Mouse (Mus musculus) CD4-positive helper T cell, adult 2 months (primary cell): ENCODE data around the gene Rbm42.
A peak's percentile ranks its signal among the peaks of the same experiment; 100 is the strongest.

Experiments used
- DNase-seq: peaks from one replicate; pipeline ENCODE4 v3.0.0-alpha.2; 2012; ENCODE audit warnings: low read depth, missing footprints, low spot score

The Rbm42 gene

DNA sequence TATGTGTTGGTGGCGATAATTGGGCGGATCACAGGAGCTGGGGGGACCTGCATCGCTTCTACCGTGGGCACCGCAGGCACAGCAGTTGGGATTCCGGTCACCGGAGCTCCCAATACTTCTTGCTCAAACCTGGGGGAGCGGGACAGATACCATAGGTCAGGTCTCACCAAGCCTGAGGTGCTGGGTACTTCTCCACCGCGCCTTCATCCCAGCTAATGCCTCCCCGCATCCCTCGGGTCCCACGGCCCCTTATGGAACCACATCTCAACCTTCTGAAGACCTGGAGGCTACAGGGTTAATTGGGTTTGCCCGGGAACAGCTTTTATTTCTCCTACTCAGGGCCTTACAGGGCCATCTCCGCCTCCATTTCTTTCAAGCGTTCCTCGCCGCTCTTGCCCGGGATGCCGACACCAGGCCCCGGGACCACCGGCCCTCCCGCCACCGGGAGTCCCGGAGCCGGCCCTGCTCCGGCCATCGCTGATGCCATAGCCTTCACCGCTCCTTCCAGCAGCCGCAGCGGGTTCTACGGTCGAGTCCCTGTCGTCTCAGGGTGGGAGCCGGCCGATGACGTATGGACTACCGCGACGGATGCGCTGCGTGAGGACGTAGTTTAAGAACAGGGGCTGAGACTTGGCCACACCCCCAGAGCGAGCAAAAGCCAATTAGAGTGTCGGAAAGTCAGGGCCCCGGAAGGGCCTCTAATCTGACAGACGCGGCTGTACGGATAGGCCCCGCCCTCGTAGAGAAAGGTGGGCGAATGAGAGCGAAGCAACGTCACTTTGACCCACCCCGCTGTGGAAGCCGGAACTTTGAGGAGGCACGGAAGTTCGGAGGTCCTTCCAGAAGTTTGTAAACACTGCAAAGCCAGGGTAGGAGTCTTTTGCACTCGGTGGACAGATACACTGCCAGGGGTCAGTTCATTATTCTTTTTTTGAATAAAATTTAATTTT is at the start of gene Rbm42:
Gene Rbm42 (minus strand): TSS at position 727 of the 950 bp plus-strand sequence.
- peak; percentile 99 for DNase-seq

DNA sequence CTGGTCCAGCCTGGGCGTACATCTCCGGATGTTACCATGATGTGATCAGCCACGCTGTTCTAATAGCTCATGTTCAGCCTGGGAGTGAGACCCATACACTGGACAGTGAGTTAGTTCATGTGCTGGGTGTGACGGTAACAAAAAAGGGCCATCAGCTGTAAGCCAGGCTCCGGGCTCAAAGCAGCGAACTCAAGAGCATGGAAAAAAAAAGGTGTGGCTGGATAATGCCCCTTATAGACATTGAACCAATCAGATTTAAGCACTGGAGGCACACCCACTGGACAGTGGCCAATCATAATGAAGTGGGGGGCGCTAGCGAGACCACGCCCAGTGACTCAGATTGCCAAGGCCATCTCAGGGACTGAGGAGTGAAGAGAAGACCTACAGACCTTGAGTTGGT is 48.5 kb upstream of the Rbm42 start, which contains the start of gene 2200002J24Rik:
Gene 2200002J24Rik (plus strand): TSS at position 338 of the 400 bp plus-strand sequence.
- DNase-seq, result no peak

DNA sequence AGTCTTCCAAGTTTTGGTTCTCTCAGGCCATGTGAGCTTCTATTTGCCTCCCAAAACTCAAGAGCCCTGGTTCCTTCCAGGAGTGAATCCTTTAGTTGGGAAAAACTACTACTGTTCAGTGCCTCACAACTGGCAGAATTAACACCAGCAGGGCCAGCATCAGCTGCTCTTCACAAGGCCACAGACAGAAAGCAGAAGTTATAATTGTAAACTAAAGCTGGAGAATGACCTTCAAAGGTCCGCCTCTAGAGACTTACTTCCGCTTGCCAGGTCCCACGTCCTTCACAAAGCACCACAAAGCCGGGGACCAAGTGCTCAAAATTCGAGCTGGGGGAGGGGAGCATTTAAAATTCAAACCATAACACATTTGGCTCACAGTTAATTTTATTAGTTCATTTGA is 48.0 kb upstream of the Rbm42 start:
- DNase-seq, result no peak

DNA sequence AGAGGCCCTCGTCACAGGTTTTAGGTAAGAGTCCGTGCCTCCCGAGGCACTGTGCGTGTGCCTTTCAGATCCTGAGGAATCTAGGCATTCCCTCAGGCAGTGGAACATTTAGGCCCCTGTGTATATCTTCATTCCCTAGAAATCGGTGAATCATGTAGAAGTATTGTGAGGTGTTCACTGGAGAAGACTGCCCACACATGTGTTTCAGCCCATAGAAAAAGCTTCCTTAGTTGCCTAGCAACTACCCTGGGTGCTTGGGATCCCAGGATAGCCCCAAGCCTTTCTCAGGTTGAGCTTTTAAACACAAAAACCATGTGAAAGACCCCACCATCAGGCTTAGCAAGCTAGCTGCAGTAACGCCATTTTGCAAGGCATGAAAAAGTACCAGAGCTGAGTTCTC is 38.2 kb upstream of the Rbm42 start:
- DNase-seq, result no peak

DNA sequence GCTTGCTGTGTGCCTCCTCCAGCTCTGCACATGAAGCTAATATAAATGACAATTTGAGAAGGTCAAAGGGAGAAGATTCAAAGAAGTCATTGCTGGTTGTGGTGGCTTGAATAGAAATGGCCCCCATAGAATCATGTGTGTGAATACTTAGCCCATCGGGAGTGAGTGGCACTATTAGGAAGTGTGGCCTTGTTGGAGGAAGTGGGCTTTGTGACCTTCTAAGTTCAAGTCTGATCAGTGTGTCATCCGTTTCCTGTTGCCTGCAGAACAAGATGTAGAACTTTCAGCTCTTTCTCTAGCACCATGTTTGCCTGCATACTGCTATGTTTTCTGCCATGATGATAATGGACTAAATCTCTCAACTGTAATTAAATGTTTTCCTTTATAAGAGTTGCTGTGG is 33.3 kb upstream of the Rbm42 start:
- DNase-seq, result no peak

DNA sequence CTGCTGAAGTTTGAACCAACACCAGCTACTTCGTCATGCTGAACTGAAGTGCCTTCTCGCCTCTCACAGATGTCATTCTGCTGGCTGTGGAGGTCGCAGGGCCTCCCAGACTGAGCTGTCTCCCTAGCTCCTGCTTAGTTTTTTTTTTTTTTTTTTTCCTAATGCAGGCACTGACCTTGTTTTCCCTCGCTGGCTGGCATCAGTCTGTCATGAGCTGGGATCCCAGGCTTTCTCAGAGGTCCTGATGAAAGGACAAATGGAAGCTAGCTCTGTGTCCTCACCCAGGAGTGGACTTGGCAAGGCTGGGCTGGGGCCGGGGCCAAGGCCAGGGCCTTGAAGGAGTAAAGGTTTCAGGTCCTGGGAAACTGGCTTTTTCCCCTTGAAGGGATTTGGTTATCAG is 31.8 kb upstream of the Rbm42 start:
- no peak for DNase-seq

DNA sequence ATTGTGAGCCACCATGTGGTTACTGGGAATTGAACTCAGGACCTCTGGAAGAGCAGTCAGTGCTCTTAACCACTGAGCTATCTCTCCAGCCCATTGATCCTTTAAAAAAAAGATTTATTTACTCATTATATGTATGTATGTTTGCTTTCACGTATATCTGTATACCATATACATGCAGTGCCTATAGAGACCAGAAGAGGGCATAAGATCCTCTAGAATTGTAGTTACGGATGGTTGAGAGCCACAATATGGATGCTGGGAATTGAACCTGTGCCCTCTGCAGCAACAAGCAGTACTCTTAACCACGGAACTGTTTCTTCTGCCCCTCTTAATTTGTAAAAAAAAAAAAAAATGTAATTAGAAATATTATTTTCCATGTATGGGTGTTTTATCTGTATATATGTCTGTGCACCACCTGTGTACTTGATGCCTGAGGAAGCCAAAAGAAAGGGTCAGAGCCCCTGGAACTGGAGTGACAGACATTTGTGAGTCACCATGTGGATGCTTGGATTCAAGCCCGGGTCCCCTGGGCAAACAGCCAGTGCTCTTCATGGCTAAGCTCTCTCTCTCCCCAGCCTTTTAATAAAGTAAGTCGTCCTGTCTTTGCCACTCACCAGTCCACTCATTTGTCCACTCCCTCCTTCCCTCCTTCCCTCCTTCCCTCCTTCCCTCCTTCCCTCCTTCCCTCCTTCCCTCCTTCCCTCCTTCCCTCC is 28.3 kb upstream of the Rbm42 start:
- DNase-seq, result no peak

DNA sequence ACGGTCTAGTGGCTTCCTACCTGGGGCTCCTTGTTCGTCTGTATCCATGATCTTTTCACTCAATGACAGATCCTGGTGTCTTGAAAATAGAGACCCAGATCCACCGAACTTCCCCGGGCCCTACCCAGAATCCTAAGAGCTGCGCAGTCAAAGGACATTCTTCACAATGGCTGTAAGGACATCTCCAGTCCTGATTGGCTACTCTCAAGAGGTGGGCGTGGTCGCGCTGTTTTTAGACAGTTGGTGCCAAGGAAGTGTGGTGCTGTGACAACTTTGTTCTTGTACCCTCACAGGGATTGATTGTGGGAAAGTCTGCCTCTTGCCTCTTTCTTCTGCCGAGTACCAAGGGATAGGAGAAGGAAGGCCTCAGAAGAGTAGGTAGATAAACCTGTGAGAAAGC is 21.4 kb upstream of the Rbm42 start, which contains the start of gene Pmis2:
Gene Pmis2 (minus strand): TSS at position 126 of the 400 bp plus-strand sequence.
- DNase-seq, result no peak

DNA sequence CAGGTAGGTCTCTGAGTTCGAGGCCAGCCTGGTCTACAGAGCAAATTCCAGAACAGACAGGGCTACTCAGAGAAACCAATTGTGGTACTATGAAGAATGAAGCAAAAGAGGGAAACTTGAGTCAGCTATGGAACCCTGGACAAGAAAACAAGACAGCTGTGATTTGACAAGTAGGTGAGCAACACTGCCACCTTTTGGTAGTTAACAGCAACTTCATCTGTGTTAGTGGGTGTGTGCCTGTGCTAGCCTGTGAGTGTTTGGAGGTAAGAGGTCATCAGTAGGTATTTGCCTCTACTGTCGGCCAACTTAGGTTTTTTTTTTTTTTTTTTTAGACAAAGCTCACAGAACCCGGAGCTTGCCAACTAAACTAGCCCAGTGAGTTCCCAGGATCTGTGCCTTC is 19.1 kb upstream of the Rbm42 start:
- peak; percentile 50 for DNase-seq

DNA sequence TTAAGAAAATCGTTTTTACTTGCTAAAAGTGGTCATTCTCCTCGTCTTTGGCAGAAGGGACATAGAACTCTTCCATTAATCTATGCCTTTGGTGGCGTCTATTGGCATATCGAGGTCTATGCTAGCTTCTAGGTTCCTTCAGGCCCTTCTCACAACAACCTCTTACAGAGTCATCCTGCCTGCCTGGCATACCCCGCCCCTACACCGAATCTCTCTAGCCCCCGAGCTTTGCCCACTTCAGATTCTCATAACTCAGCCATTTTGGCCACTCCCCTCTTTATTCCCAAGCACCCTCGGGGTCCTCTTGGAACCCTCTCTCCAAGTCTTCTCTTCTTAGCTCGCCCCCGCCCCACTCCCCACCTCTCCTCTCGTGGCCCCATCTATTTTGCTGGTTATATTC is 15.2 kb upstream of the Rbm42 start:
- no peak for DNase-seq

DNA sequence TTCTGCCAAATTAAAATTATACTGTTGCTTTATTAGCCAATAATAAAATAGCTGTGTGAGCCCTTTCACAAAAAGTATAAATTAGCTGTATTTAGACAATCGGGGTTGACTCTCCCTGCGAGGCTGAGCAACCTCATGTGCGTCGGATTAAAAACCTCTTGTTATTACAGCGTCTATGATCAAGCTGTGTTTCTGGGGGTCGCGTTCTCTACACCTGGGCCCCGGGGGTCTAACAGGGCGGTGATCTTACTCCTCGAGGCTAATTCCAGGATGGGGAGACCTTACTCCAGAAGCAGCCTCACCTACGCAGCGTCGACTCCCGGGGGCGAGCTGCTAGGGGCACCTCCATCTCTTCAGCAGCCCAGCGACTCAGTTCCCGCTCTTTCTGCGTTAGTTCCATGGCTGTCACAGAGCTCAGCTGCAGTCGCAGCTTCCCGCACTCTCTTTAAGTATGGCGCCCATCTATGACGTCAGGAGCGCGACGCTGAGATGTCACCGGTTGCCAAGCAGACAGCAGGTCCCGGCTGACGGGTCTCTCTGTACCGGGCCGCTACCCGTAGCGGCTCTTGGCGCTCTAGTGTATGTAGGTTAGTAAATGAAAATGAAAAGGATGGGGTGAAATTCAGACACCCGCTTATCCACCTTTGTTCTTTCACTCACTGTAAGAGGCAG is 14.5 kb upstream of the Rbm42 start, which contains the start of gene Haus5:
Gene Haus5 (minus strand): TSS at position 466 of the 672 bp plus-strand sequence.
- peak; percentile 95 for DNase-seq

DNA sequence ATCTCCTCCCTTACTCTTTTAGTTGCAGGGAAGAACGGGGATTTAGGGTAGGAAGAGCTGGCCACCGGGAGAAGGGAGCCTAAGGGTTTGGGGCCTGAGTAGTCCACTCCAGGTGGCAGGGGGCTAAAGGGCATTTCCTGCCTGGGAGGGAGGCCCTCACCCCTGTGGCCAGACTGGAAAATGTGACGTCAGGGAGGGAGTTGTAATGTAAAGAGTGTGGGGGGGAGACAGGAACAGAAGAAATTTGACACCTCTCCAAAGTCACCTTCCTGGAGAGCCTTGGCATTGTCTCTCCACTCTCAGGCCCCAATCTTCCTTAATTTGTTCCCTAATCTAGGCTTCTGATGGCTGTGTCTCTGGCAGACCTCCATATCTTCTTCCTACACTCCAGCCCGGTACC is 11.0 kb downstream of the Rbm42 start:
- DNase-seq, result no peak

DNA sequence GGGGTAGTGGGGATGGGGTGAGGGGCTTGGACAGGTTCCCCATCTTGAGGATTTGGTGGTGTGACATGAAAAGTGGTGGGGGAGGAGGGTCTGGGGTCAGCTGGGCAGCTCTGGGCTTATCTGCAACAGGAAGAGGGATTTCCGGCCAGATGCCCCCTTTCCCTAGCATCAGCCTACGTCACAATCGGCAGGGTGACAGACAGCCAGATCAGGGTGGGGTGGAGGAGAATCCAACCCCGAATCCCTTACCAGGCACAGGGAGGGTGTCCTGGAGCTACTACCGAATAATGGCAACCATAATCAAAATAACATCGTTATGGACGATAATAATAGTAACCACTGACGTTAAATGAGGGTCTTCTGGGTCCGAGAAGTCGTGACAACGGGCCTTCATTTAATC is 13.7 kb downstream of the Rbm42 start:
- no peak for DNase-seq

DNA sequence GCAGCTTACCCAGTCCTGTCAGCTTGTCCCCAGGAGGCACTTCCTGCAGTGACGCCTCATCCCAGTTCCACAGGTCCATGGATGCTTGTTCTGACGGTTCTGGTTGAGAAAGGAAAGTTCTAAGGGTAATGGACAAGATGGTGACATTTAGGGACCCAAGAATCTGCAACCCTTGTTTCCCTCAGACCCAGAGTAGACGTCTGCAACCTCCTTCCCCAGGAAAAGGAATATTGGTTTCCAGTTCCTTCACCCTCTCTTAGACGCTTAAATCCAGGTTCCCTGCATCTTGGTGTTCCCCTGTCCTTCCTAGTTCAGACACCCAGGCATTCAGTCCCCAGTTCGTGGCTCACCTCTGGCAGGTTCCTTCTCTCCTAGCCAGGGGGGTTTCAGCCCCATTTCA is 14.4 kb downstream of the Rbm42 start, which contains the start of gene Etv2:
Gene Etv2 (minus strand): TSS at position 101 of the 400 bp plus-strand sequence.
- DNase-seq, result no peak

DNA sequence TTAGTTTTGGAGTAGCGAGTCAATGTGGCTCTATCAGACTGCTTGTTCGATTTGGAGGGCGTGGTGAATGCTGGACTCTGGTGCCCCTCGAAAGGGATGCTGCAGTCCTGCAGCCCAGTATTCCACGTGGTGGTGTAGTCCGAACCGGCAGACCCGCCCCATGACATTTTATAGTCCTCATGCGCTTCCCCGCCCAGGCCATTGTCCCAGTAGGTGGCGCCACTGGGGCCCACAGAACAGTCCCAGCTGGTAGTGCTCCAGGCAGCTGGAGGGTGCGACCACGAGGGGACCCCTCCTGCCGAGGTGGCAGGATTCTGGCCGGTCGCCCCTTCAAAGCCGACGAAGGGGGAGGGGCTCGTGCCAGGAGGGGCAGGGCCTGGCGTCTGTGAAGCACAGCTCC is 15.5 kb downstream of the Rbm42 start:
- peak; percentile 58 for DNase-seq

DNA sequence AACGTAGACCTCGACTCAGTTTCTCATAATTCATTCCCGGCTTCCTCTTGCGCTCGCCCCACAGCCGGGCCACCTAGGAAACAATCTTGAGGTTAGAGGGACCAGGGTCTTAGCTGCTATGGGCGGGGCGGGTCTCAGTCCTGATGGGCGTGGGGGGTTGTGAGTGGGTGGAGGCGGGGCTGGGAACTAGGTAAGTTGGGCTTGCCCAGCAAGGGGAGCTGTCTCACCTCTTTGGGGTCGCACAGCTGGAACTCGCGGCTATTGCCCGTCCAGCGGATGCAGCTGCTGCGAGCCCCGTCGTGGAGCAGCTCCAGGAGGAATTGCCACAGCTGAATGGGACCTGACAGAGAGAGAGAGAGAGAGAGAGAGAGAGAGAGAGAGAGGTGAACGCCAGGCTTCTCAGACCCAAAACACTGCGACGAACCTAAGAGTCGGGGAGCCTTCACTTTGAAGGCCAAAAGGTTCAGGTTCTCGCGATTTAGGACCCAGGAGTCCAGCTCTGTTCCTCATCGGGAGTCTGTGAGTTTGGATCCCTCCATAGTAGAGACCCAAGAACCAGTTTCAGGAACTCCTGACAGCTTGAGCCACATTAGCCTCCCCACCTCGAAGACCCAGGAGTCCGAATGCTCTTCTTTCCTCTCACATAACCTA is 16.2 kb downstream of the Rbm42 start:
- no peak for DNase-seq

DNA sequence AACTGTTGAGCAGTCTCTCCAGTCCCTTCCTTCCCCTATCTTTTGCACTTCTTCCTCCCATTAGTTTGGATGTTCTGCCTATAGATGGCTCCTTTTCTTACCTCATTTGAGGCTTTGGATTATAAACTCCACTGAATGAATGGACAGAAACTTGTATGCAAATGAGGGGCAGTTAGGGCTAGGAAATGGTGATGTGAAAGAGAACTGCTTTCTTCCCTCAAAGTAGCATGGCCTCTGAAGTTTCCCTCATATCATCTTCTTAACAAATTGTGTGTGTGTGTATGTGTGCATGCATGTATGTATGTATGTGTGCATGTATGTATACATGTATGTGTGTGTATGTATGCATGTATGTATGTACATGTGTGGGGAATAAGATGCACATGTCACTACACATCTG is 21.1 kb downstream of the Rbm42 start:
- DNase-seq, result no peak

DNA sequence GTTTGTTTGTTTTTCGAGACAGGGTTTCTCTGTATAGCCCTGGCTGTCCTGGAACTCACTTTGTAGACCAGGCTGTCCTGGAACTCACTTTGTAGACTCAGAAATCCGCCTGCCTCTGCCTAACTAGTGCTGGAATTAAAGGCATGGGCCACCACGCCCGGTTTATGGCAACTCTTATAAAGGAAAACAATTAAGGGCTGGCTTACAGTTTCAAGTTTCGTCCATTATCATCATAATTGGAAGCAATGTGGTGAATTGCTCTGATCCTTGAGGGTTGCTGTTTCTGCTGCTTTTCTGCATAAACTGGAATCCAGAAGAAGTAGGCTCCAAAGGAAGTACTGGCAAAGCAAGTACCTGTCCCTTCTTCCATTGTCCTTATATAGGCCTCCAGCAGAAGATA is 23.5 kb downstream of the Rbm42 start:
- no peak for DNase-seq

DNA sequence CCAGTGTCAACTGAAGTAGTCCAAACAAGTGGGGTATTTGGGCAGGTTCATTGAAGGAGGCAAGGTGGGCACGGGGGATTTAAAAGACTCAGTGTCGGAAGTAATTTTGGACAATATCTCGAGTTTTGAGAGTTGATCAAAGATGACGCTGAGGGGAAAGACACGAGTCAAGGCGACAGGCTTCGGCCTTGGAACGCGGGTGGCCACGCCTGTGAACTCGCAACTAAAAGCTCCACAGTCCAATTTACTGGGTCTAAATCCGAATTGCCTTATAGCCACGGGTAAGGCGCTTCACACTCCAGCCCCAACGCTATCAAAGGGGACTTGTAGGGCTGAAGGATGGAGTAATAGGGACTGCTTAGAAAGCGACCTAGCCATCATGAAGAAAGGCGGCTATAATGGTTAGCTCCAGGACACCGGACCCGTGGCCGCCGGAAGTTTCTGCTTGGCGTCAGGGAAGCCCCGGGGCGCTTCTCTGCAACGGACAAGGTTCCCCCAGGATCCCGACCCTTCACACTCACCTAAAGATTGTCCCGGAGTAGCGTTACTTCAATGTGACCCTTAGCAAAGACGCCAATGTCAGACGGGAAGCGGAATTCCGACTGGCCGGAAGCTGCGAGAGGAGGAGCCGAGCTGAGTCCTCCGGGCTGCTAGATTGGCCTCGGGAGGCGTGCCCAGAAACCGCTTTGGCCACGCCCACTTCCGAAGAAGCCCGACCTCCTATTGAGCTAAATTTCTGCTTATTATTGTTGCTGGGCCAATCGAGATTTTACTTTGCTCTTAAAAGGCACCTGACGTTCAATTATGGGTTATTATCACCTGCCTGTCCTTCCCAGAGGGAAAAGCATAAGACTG is 24.4 kb downstream of the Rbm42 start, which contains the start of gene Cox6b1:
Gene Cox6b1 (minus strand): TSS at position 622 of the 855 bp plus-strand sequence.
- DNase-seq, result peak; percentile 94

DNA sequence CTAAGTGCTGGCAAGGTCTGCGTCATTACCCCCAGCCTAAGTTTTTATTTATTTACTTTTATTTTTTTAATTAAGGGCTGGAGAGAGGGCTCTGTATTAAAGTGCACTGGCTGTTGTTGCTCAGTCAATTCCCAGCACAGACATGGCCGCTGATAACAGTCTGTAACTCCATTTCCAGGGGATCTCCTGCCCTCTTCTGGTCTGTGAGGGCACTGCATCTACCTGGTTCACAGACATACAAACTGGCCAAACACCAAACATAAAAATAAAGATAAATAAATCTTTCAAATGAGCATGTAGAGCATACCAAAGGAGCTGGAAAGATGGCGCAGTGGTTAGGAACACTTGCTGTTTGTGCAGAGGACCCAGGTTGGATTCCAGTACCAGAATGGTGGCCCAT is 30.9 kb downstream of the Rbm42 start:
- DNase-seq, result peak; percentile 31
